Mouse (Mus musculus) stomach, embryonic 14.5 days (tissue): Measurements from ENCODE around the gene Cfap73. TPM values are rescaled to one million over a fixed set of nuclear protein-coding genes. Genes with fewer than 3 reads are reported as not detected.

Source experiments
- ATAC-seq: fragments of 200-750 bp; cut with Nextera tagmentation; 2 replicates; pipeline ENCODE4 v1.8.0; 2017; ENCODE audit warnings: low read depth, moderate TSS enrichment; ENCODE audit not compliant: insufficient number of reproducible peaks, insufficient read depth, low FRiP score
- H3K27ac ChIP-seq: fragments of 300-500 bp; sonication (generic); 2 replicates; pipeline ENCODE4 v1.5.1; 2014; ENCODE audit warnings: mild to moderate bottlenecking, low read length, moderate library complexity, mixed read lengths
- H3K27me3 ChIP-seq: fragments of 300-500 bp; sonication (generic); 2 replicates; pipeline ENCODE4 v1.6.1; 2014; ENCODE audit warnings: low read length, control low read depth, mixed read lengths; ENCODE audit not compliant: control insufficient read depth, insufficient read depth
- H3K36me3 ChIP-seq: fragments of 300-500 bp; sonication (generic); 2 replicates; pipeline ENCODE4 v1.6.1; 2014; ENCODE audit warnings: mild to moderate bottlenecking, control low read depth, low read length, moderate library complexity, mixed read lengths; ENCODE audit not compliant: control insufficient read depth, insufficient read depth
- H3K4me1 ChIP-seq: fragments of 300-500 bp; sonication (generic); 2 replicates; pipeline ENCODE4 v1.6.1; 2014; ENCODE audit warnings: low read length, control low read depth, mixed read lengths; ENCODE audit not compliant: control insufficient read depth, insufficient read depth
- H3K4me2 ChIP-seq: fragments of 300-500 bp; sonication (generic); replicated peaks from 2 replicates; pipeline ENCODE4 v1.6.1; 2014; ENCODE audit warnings: low read depth, low read length, control low read depth
- H3K4me3 ChIP-seq: fragments of 300-500 bp; sonication (generic); 2 replicates; pipeline ENCODE4 v1.5.1; 2014; ENCODE audit warnings: low read depth, low read length, control low read depth
- H3K9ac ChIP-seq: fragments of 300-500 bp; sonication (generic); replicated peaks from 2 replicates; pipeline ENCODE4 v1.6.1; 2014; ENCODE audit warnings: low read depth, mild to moderate bottlenecking, control low read depth, low read length, moderate library complexity, mixed read lengths
- H3K9me3 ChIP-seq: fragments of 300-500 bp; sonication (generic); 2 replicates; pipeline ENCODE4 v1.6.1; 2016; ENCODE audit warnings: low read depth, low read length, control low read depth; ENCODE audit not compliant: control insufficient read depth
- WGBS: fragments of 180-500 bp; shearing (Covaris S2); extraction: QIAGEN DNeasy Blood & Tissue Kit; methylation state at CpG from one replicate; pipeline ENCODE4 v1.1.7; 2014; 5-methylcytosine and 5-hydroxymethylcytosine counted together
- polyA plus RNA-seq: library from polyadenylated mRNA; unstranded; fragments of >200 nt; fragmentation: Nextera tagmentation; extraction: Ambion mirVana; gene quantifications from 2 replicates; pipeline ENCODE4 v1.2.1, GENCODE M21; 2014

Gene Cfap73
- polyA plus RNA-seq = not detected in 2 replicates

DNA sequence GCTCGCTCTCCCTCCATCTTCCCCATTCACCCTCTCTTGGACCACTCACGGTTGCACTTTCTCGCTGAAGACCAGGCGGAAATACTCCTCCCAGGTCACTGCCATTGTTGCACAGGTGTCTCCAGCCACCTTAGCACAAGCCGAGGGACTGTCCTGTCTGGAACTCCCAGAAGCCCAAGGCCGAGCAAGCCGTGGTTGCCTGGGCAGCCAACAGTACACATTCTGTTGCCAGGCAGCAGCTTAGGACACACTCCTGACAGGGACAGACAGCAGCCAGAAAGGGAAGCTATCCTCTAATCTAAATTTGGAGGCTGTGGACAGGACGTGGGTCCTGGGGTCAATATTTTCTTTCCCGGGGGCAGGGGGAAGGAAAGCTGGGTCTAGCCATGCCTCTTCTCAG, at the start of gene Cfap73:
TSS of gene Cfap73 (minus strand) at position 105 of the 400 bp plus-strand sequence.
- Histone ChIP-seq H3K27ac (no peak within 1 kb of the TSS), H3K4me3 (no peak within 1 kb of the TSS), H3K27me3 (no peaks in the 10 kb centered on the region), H3K4me1 (no peaks in the 10 kb centered on the region), H3K9me3 (no peaks in the 10 kb centered on the region), H3K9ac (no peak within 1 kb of the TSS), H3K4me2 (no peak within 1 kb of the TSS), H3K36me3 (no peaks in the 10 kb centered on the region)
- no peak for ATAC-seq
- WGBS = 49% methylated on average over 9 of the region's 9 CpGs

- H3K27ac ChIP-seq = no peak overlapping the region
- H3K4me2 ChIP-seq = no peak overlapping the region
- ATAC-seq = no peak
- peaks cover 10% of the 10 kb centered on the region; the same call in 1 of the 2 replicates for H3K4me1 ChIP-seq
- H3K27me3 ChIP-seq = 0 out of 2 replicates have a peak, but pooled peaks cover 9% of the 10 kb centered on the region
- no peaks in the 10 kb centered on the region for H3K9me3 ChIP-seq
- WGBS = 12% methylated on average over 24 of the region's 24 CpGs
- H3K9ac ChIP-seq = no peak overlapping the region
- no peak overlapping the region for H3K4me3 ChIP-seq
- no peaks in the 10 kb centered on the region for H3K36me3 ChIP-seq
Observed at GRCm38 (mm10) chr5:120682982-120683771, 49.1 kb upstream of the Cfap73 start.

GRCm38 (mm10) chr5:120680918-120681317, 46.9 kb upstream of the Cfap73 start:
- no peak overlapping the region for H3K4me2 ChIP-seq

GRCm38 (mm10) chr5:120679676-120680555, 45.9 kb upstream of the Cfap73 start:
- Histone ChIP-seq H3K27me3 (0 out of 2 replicates have a peak, but pooled peaks cover 9% of the 10 kb centered on the region), H3K9me3 (no peaks in the 10 kb centered on the region), H3K4me3 (peak overlapping the region; percentile 24), H3K9ac (no peak overlapping the region; the same call in 1 of the 2 replicates), H3K27ac (no peak overlapping the region), H3K4me1 (peaks cover 10% of the 10 kb centered on the region; the same call in 1 of the 2 replicates), H3K4me2 (peak overlapping the region; percentile 53), H3K36me3 (no peaks in the 10 kb centered on the region)
- peak; percentile 81 for ATAC-seq
- 3% methylated on average over 24 of the region's 24 CpGs for WGBS

More at GRCm38 (mm10) chr5:120680918-120681317, 46.9 kb upstream of the Cfap73 start:
- Histone ChIP-seq H3K27me3 (0 out of 2 replicates have a peak, but pooled peaks cover 9% of the 10 kb centered on the region), H3K9me3 (no peaks in the 10 kb centered on the region), H3K27ac (no peak overlapping the region), H3K36me3 (no peaks in the 10 kb centered on the region), H3K4me1 (peaks cover 10% of the 10 kb centered on the region; the same call in 1 of the 2 replicates), H3K9ac (no peak overlapping the region), H3K4me3 (no peak overlapping the region)
- no peak for ATAC-seq
- 92% methylated on average over 18 of the region's 18 CpGs for WGBS

DNA sequence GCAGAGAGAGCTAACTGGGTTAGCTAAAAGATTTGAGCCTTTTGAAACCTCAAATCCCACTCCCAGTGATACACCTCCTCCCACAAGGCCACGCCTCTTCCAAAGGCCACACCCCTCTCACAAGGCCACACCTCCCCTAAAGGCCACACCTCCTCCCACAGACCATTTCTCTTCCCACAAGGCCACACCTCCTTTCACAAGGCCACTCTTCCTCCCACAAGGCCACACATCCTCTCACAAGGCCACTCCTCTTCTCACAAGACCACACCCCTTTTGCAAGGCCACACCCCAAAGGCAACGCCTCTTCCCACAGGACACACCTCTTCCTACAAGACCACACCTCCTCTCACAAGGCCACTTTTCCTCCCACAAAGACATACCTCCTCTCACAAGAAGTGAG, 43.5 kb upstream of the Cfap73 start:
- Histone ChIP-seq H3K4me3 (no peak overlapping the region), H3K4me2 (no peak overlapping the region), H3K36me3 (no peaks in the 10 kb centered on the region), H3K4me1 (peaks cover 12% of the 10 kb centered on the region; the same call in 1 of the 2 replicates), H3K9ac (no peak overlapping the region), H3K27ac (no peak overlapping the region), H3K27me3 (0 out of 2 replicates have a peak, but pooled peaks cover 4% of the 10 kb centered on the region), H3K9me3 (no peaks in the 10 kb centered on the region)
- no peak for ATAC-seq
- 14% methylated on average over 2 of the region's 2 CpGs for WGBS

GRCm38 (mm10) chr5:120674229-120675145, 40.5 kb upstream of the Cfap73 start:
- H3K4me1 ChIP-seq = peaks cover 4% of the 10 kb centered on the region; the same call in 1 of the 2 replicates

DNA sequence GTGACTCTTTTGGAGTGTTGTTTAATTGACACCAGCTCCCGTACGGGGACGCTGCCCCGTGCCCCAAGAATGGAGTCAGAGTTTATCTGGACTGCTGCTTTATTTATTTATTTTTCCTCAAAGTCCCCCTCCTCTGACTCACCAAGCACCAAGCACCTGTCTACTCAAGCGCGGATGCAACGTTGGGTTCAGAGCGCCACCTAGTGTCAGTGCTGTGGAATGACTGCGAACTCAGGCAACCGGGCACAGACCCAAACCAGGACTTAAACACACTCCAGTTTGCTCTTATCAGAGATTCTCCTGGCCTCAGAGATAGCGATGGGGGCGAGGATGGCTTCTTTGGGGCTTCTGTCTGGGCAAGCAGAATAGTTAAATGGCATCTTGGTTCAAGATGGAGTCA, 39.6 kb upstream of the Cfap73 start:
- 5% methylated on average over 12 of the region's 12 CpGs for WGBS
- H3K9ac ChIP-seq = no peak overlapping the region
- no peak for ATAC-seq
- no peak overlapping the region for H3K4me2 ChIP-seq
- 0 out of 2 replicates have a peak, but pooled peaks cover 2% of the 10 kb centered on the region for H3K4me1 ChIP-seq
- no peak overlapping the region for H3K27ac ChIP-seq
- H3K36me3 ChIP-seq = no peaks in the 10 kb centered on the region
- H3K4me3 ChIP-seq = no peak overlapping the region
- no peaks in the 10 kb centered on the region for H3K9me3 ChIP-seq
- H3K27me3 ChIP-seq = no peaks in the 10 kb centered on the region

More at GRCm38 (mm10) chr5:120674229-120675145, 40.5 kb upstream of the Cfap73 start:
- Histone ChIP-seq H3K9me3 (no peaks in the 10 kb centered on the region), H3K36me3 (no peaks in the 10 kb centered on the region), H3K9ac (no peak overlapping the region), H3K27me3 (no peaks in the 10 kb centered on the region), H3K27ac (no peak overlapping the region), H3K4me3 (no peak overlapping the region), H3K4me2 (no peak overlapping the region)
- peak; percentile 20; the same call in 1 of the 2 replicates for ATAC-seq
- 27% methylated on average over 21 of the region's 21 CpGs for WGBS
